Mouse (Mus musculus): ENCODE results near the gene Zc3h10.

- no peak for TF ChIP-seq CTCF (IDR thresholded peaks at IDR 0.05; ENCODE audit: extremely low read depth, insufficient read depth, low read length)
- no peak for TF ChIP-seq POLR2A (IDR thresholded peaks at IDR 0.05; ENCODE audit: extremely low read depth, insufficient read depth, low read length)
Measured at GRCm38 (mm10) chr10:128544151-128544657, 3.4 kb downstream of the Zc3h10 start.

Data from cortical plate, adult 2 months (tissue).